Mouse (Mus musculus): ENCODE results near the gene Pcca.

DNA sequence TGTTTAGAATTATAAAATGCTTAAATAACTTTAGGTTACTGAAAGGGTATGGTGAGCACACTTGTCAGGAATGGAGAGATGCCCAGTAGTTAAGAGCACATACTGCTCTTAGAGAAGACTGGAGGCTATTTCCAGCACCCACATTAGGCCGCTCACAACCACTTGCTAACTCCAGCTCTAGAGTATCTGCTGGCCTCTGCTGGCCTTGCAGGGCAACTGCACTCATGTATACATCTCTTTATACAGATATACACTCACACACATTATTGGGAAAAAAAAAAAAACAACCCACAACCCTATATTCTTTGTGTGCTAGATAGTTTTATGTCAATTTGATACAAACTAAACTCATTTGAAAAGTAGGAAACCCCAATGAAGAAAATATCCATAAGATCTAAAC, 217.4 kb downstream of the Pcca start:
- TF ChIP-seq E2F4 (IDR thresholded peaks at IDR 0.05; ENCODE audit: insufficient read depth): no peak
- no peak for TF ChIP-seq POLR2A (IDR thresholded peaks at IDR 0.05; ENCODE audit: insufficient read length, low read depth)
- no peak for TF ChIP-seq MYOD1 (IDR thresholded peaks at IDR 0.05; ENCODE audit: control insufficient read depth in 1 of 3, insufficient read length in 2 of 3, low read depth in 2 of 3)
- TF ChIP-seq TCF12 (IDR thresholded peaks at IDR 0.05; ENCODE audit: insufficient read depth, poor library complexity, severe bottlenecking): no peak
- no peak for TF ChIP-seq TCF3 (IDR thresholded peaks at IDR 0.05; ENCODE audit: insufficient read length, low read depth)
- TF ChIP-seq CEBPB (IDR thresholded peaks at IDR 0.05; ENCODE audit: insufficient read depth, poor library complexity, severe bottlenecking): no peak
- no peak for TF ChIP-seq REST (IDR thresholded peaks at IDR 0.05; ENCODE audit: insufficient read depth, insufficient read length)
- TF ChIP-seq USF1 (IDR thresholded peaks at IDR 0.05; ENCODE audit: low read depth): no peak
- no peak for TF ChIP-seq MAX (IDR thresholded peaks at IDR 0.05; ENCODE audit: low read depth)

Measured in myocyte (in vitro differentiated cells).